ENCODE assay signal across 20 mouse cellular contexts in genomic region chr13:28526299-28526698, GRCm38 (mm10).
DNase-seq lines count a peak whose midpoint lies in the region; ATAC-seq and TF ChIP-seq lines count a peak whose summit lies in the region.
"Had no signal": no experiment of that assay in that cellular context is flagged by ENCODE, and none has a peak within 500 bp of the region (broad histone marks: within the 10 kb centered on the region; RNA-seq: fewer than 3 reads in every experiment).

No protein-coding gene starts in this region.

- H3K4me3 ChIP-seq in heart, postnatal 0 days (ENCODE audit: low read depth, low read length), result no peak overlapping the region
- H3K4me3 ChIP-seq in lung, embryonic 14.5 days (ENCODE audit: low read depth, low read length), result no peak overlapping the region
- H3K4me3 ChIP-seq in CH12.LX (replicated peaks in 1 of 3; ENCODE audit: low read depth in 2 of 3, low read length in 2 of 3, poor library complexity in 1 of 3), result no peak overlapping the region
- H3K4me3 ChIP-seq in intestine, postnatal 0 days (ENCODE audit: low read depth, low read length), result no peak overlapping the region
- H3K4me3 ChIP-seq: forebrain, embryonic 13.5 days; heart, embryonic 15.5 days; hindbrain, embryonic 10.5 days; left cerebral cortex, adult 2 months; limb, embryonic 10.5 days; midbrain, embryonic 13.5 days; neural tube, embryonic 13.5 days had no signal

- H3K27me3 ChIP-seq in heart, postnatal 0 days (ENCODE audit: control insufficient read depth, insufficient read depth, low read length), result no peaks in the 10 kb centered on the region
- no peaks in the 10 kb centered on the region for H3K27me3 ChIP-seq in lung, embryonic 14.5 days (ENCODE audit: insufficient read depth, low read length)
- H3K27me3 ChIP-seq in CH12.LX (replicated peaks), result no peaks in the 10 kb centered on the region
- H3K27me3 ChIP-seq in intestine, postnatal 0 days (replicated peaks; ENCODE audit: control insufficient read depth, insufficient read depth, low read length), result no peaks in the 10 kb centered on the region
- H3K27me3 ChIP-seq: forebrain, embryonic 13.5 days; heart, embryonic 15.5 days; midbrain, embryonic 13.5 days; neural tube, embryonic 13.5 days had no signal

- TF ChIP-seq EP300 in heart, postnatal 0 days (IDR thresholded peaks at IDR 0.05; ENCODE audit: low read depth), result no peak
- no peak for TF ChIP-seq EP300 in CH12.LX (IDR thresholded peaks at IDR 0.05; ENCODE audit: low read length)

- peak; percentile 26 for TF ChIP-seq RAD21 in CH12.LX (IDR thresholded peaks at IDR 0.05; ENCODE audit: low read depth, low read length)

- H3K4me1 ChIP-seq in heart, postnatal 0 days (ENCODE audit: control insufficient read depth, insufficient read depth), result 0 out of 2 replicates have a peak, but pooled peaks cover under 1% of the 10 kb centered on the region
- H3K4me1 ChIP-seq in lung, embryonic 14.5 days (ENCODE audit: insufficient read depth), result peaks cover 4% of the 10 kb centered on the region
- no peaks in the 10 kb centered on the region for H3K4me1 ChIP-seq in CH12.LX (ENCODE audit: control insufficient read depth in 1 of 2, insufficient read depth in 2 of 2)
- H3K4me1 ChIP-seq in intestine, postnatal 0 days (replicated peaks; ENCODE audit: control insufficient read depth, insufficient read depth, low read length), result no peaks in the 10 kb centered on the region
- H3K4me1 ChIP-seq: forebrain, embryonic 13.5 days; midbrain, embryonic 13.5 days had no signal

- H3K27ac ChIP-seq in heart, postnatal 0 days (ENCODE audit: low read depth), result no peak overlapping the region
- H3K27ac ChIP-seq in lung, embryonic 14.5 days (ENCODE audit: low read depth), result no peak overlapping the region
- no peak overlapping the region for H3K27ac ChIP-seq in CH12.LX (ENCODE audit: insufficient read depth, low read depth)
- H3K27ac ChIP-seq in intestine, postnatal 0 days (ENCODE audit: low read depth, low read length), result no peak overlapping the region
- H3K27ac ChIP-seq: forebrain, embryonic 13.5 days; heart, embryonic 15.5 days; hindbrain, embryonic 10.5 days; left cerebral cortex, adult 2 months; limb, embryonic 10.5 days; midbrain, embryonic 13.5 days; neural tube, embryonic 13.5 days had no signal

- H3K4me2 ChIP-seq in heart, postnatal 0 days (ENCODE audit: low read depth, low read length), result no peak overlapping the region
- no peak overlapping the region for H3K4me2 ChIP-seq in lung, embryonic 14.5 days
- no peak overlapping the region for H3K4me2 ChIP-seq in CH12.LX (ENCODE audit: insufficient read depth, low read depth, poor library complexity, severe bottlenecking)
- H3K4me2 ChIP-seq in intestine, postnatal 0 days (replicated peaks; ENCODE audit: low read depth), result no peak overlapping the region
- H3K4me2 ChIP-seq: forebrain, embryonic 13.5 days; heart, embryonic 15.5 days; midbrain, embryonic 13.5 days; neural tube, embryonic 13.5 days had no signal

- no peak for ATAC-seq in heart, postnatal 0 days (ENCODE audit: insufficient read depth, low read depth)
- no peak for ATAC-seq in lung, embryonic 14.5 days (ENCODE audit: insufficient read depth)
- no peak for ATAC-seq in intestine, postnatal 0 days
- ATAC-seq: activated CD4-positive, CD25-positive, alpha-beta regulatory T cell, adult 4 months; forebrain, embryonic 13.5 days; midbrain, embryonic 13.5 days had no signal

- H3K36me3 ChIP-seq in heart, postnatal 0 days (replicated peaks; ENCODE audit: control insufficient read depth, insufficient read depth, low read length), result no peaks in the 10 kb centered on the region
- H3K36me3 ChIP-seq in lung, embryonic 14.5 days (ENCODE audit: insufficient read depth), result no peaks in the 10 kb centered on the region
- H3K36me3 ChIP-seq in CH12.LX (replicated peaks in 1 of 2; ENCODE audit: control insufficient read depth in 1 of 2, insufficient read depth in 1 of 2, low read length in 1 of 2), result no peaks in the 10 kb centered on the region
- no peaks in the 10 kb centered on the region for H3K36me3 ChIP-seq in intestine, postnatal 0 days (ENCODE audit: control insufficient read depth, insufficient read depth)
- H3K36me3 ChIP-seq: heart, embryonic 15.5 days had no signal

- peak; percentile 15; the same call in 1 of the 2 replicates for TF ChIP-seq CTCF in heart, postnatal 0 days (IDR thresholded peaks at IDR 0.05; ENCODE audit: low read depth)
- peak; percentile 9; the same call in 1 of the 2 replicates for TF ChIP-seq CTCF in lung, embryonic 14.5 days (IDR thresholded peaks at IDR 0.05; ENCODE audit: low read depth)
- TF ChIP-seq CTCF in CH12.LX (conservative IDR thresholded peaks at IDR 0.05 in 1 of 2, IDR thresholded peaks at IDR 0.05 in 1 of 2; ENCODE audit: low read depth in 2 of 2, low read length in 2 of 2), result peak in 1 of 2 experiments; percentile 11; a peak in 1 of 4 replicates
- TF ChIP-seq CTCF in intestine, postnatal 0 days (IDR thresholded peaks at IDR 0.05; ENCODE audit: low read depth), result peak; percentile 52

- no peak for DNase-seq in heart, postnatal 0 days (ENCODE audit: low spot score)
- no peak for DNase-seq in heart, adult 8-10 months (ENCODE audit: low spot score)
- DNase-seq in lung, embryonic 14.5 days, result no peak
- no peak for DNase-seq in lung, postnatal 4 days
- no peak for DNase-seq in CH12.LX (ENCODE audit: extremely low read depth)
- DNase-seq in kidney, postnatal 14 days, result no peak
- DNase-seq: cerebellum, adult 9-11 months; gastrocnemius, postnatal 10 days; heart, adult 18-20 months; kidney, postnatal 25 days; lung, adult 2 months had no signal

- H3K79me2 ChIP-seq in CH12.LX (replicated peaks; ENCODE audit: control insufficient read depth, extremely low read depth, insufficient read depth, poor library complexity, severe bottlenecking), result no peaks in the 10 kb centered on the region

- dilution Hi-C loops in CH12.LX (cut with MboI; ENCODE audit: extremely low pct_ligation_motif_present, extremely low pct_unique_long_range_greater_than_20kb, low sequenced_read_pairs), result no loop called here

- no peaks in the 10 kb centered on the region for H3K9me3 ChIP-seq in heart, postnatal 0 days (replicated peaks; ENCODE audit: control insufficient read depth, low read length)
- H3K9me3 ChIP-seq in lung, embryonic 14.5 days (ENCODE audit: low read depth, low read length), result peaks cover 5% of the 10 kb centered on the region; the same call in 1 of the 2 replicates
- peaks cover 6% of the 10 kb centered on the region for H3K9me3 ChIP-seq in CH12.LX (replicated peaks; ENCODE audit: low read length)
- H3K9me3 ChIP-seq in intestine, postnatal 0 days (ENCODE audit: control insufficient read depth), result no peaks in the 10 kb centered on the region
- H3K9me3 ChIP-seq: heart, embryonic 15.5 days; limb, embryonic 10.5 days; midbrain, embryonic 13.5 days had no signal

- H3K9ac ChIP-seq in heart, postnatal 0 days (replicated peaks; ENCODE audit: low read depth, low read length), result no peak overlapping the region
- no peak overlapping the region for H3K9ac ChIP-seq in lung, embryonic 14.5 days
- H3K9ac ChIP-seq in CH12.LX (ENCODE audit: insufficient read depth, low read depth), result no peak overlapping the region
- H3K9ac ChIP-seq in intestine, postnatal 0 days (ENCODE audit: low read depth, low read length), result no peak overlapping the region
- H3K9ac ChIP-seq: forebrain, embryonic 13.5 days; heart, embryonic 15.5 days; midbrain, embryonic 13.5 days; neural tube, embryonic 13.5 days had no signal

- in situ Hi-C loops in CH12.LX (cut with MboI; ENCODE audit: low pct_ligation_motif_present, low pct_unique_long_range_greater_than_20kb, low sequenced_read_pairs), result no loop called here

- TF ChIP-seq POLR2A in CH12.LX (IDR thresholded peaks at IDR 0.05; ENCODE audit: low read depth, low read length), result no peak

- 95% methylated on average over 1 of the region's 1 CpGs for WGBS in heart, postnatal 0 days
- WGBS in lung, embryonic 14.5 days, result 93% methylated on average over 1 of the region's 1 CpGs
- 95% methylated on average over 1 of the region's 1 CpGs for WGBS in intestine, postnatal 0 days

TF ChIP-seq in CH12.LX, 34 proteins besides CTCF, POLR2A, EP300 and RAD21:
- no peak for TF ChIP-seq TBP (conservative IDR thresholded peaks at IDR 0.05; ENCODE audit: low read depth, low read length)
- no peak for TF ChIP-seq PAX5 (IDR thresholded peaks at IDR 0.05; ENCODE audit: low read length)
- TF ChIP-seq TCF12 (IDR thresholded peaks at IDR 0.05; ENCODE audit: low read depth, low read length), result no peak
- no peak for TF ChIP-seq KAT2A (IDR thresholded peaks at IDR 0.05; ENCODE audit: insufficient replicate concordance, low read length)
- no peak for TF ChIP-seq USF1 (IDR thresholded peaks at IDR 0.05; ENCODE audit: low read depth, low read length)
- no peak for TF ChIP-seq POLR2AphosphoS2 (IDR thresholded peaks at IDR 0.05; ENCODE audit: low read depth, low read length)
- TF ChIP-seq ZMIZ1 (IDR thresholded peaks at IDR 0.05; ENCODE audit: low read depth, low read length), result no peak
- TF ChIP-seq ELF1 (IDR thresholded peaks at IDR 0.05; ENCODE audit: low read depth, low read length), result no peak
- TF ChIP-seq USF2 (conservative IDR thresholded peaks at IDR 0.05; ENCODE audit: low read depth, low read length), result no peak
- TF ChIP-seq MAX (IDR thresholded peaks at IDR 0.05; ENCODE audit: low read length), result no peak
- TF ChIP-seq SIN3A (IDR thresholded peaks at IDR 0.05; ENCODE audit: low read length), result no peak
- no peak for TF ChIP-seq CHD2 (IDR thresholded peaks at IDR 0.05; ENCODE audit: low read length)
- no peak for TF ChIP-seq BHLHE40 (IDR thresholded peaks at IDR 0.05; ENCODE audit: low read depth, low read length)
- no peak for TF ChIP-seq ZC3H11A (IDR thresholded peaks at IDR 0.05; ENCODE audit: low read depth, low read length)
